Mouse (Mus musculus) gastrocnemius, adult 18-20 months (tissue): ENCODE data around the gene Usp10. TPM values are rescaled to one million over a fixed set of nuclear protein-coding genes. Genes with fewer than 3 reads are reported as not detected.

Source experiments
- total RNA-seq, 2 experiments: library from RNA; stranded (reverse); gene quantifications; 2 replicates each; pipeline ENCODE4 v1.2.3; 2021

Gene Usp10
- total RNA-seq, 2 experiments from 2014 or later = 62.1 to 62.7 TPM

Other genes starting within 250 kb of the Usp10 start
- 10 to 100 TPM; 60.2 to 82.9 TPM for gene Wfdc1, start 244.0 kb upstream of the Usp10 start, total RNA-seq
- gene Atp2c2, start 210.4 kb upstream of the Usp10 start, total RNA-seq = under 1 TPM in 1 of 2 experiments, not detected in 1; 0.14 TPM
- gene Tldc1, start 131.9 kb upstream of the Usp10 start, total RNA-seq = 1 to 10 TPM; 3.4 TPM
- gene Cotl1, start 69.8 kb upstream of the Usp10 start, total RNA-seq = 1 to 10 TPM; 4.7 to 6.0 TPM
- 1 to 10 TPM; 1.2 to 1.3 TPM for gene Klhl36, start 48.1 kb upstream of the Usp10 start, total RNA-seq
- gene Gm20388, start 481 bp downstream of the Usp10 start, total RNA-seq = 10 to 100 TPM; 10.5 to 12.3 TPM
- 10 to 100 TPM; 11.2 to 13.1 TPM for gene Crispld2, start 82.1 kb downstream of the Usp10 start, total RNA-seq
- 10 to 100 TPM; 20.4 to 24.6 TPM for gene Zdhhc7, start 191.1 kb downstream of the Usp10 start, total RNA-seq
- gene 6430548M08Rik, start 203.8 kb downstream of the Usp10 start, total RNA-seq = 10 to 100 TPM; 23.3 to 45.0 TPM